Mouse (Mus musculus): Measurements from ENCODE around the gene Abraxas1. TPM values are rescaled to one million over a fixed set of nuclear protein-coding genes. Genes with fewer than 3 reads are reported as not detected.

The Abraxas1 gene
- polyA plus RNA-seq, 1 experiment from 2014 or later: 25.1 TPM

- ATAC-seq (ENCODE audit: low FRiP score) (0 out of 2 replicates have a peak, but pooled peaks have one; percentile 24), DNase-seq (ENCODE audit: low spot score) (peak; percentile 34)
- Histone ChIP-seq H3K9ac (ENCODE audit: low read depth, low read length) (peak overlapping the region; percentile 95), H3K4me1 (replicated peaks; ENCODE audit: control insufficient read depth, insufficient read depth, low read length) (0 out of 2 replicates have a peak, but pooled peaks cover 2% of the 10 kb centered on the region), H3K27ac (ENCODE audit: low read depth, low read length) (no peak overlapping the region), H3K36me3 (ENCODE audit: control insufficient read depth, insufficient read depth, low read length) (peaks cover under 1% of the 10 kb centered on the region; the same call in 1 of the 2 replicates), H3K27me3 (ENCODE audit: control insufficient read depth, insufficient read depth, low read length) (no peaks in the 10 kb centered on the region), H3K9me3 (ENCODE audit: control insufficient read depth, low read length) (no peaks in the 10 kb centered on the region), H3K4me2 (replicated peaks; ENCODE audit: low read depth, low read length) (peak overlapping the region; percentile 85), H3K4me3 (ENCODE audit: low read depth, low read length) (peak overlapping the region; percentile 85)
- 31% methylated on average over 16 of the region's 16 CpGs for WGBS
Observed at GRCm38 (mm10) chr5:100819568-100820480, 941 bp downstream of the Abraxas1 start.

- 0 out of 2 replicates have a peak, but pooled peaks cover 2% of the 10 kb centered on the region for H3K4me1 ChIP-seq (replicated peaks; ENCODE audit: control insufficient read depth, insufficient read depth, low read length)
- no peak overlapping the region for H3K4me2 ChIP-seq (replicated peaks; ENCODE audit: low read depth, low read length)
- ATAC-seq (ENCODE audit: low FRiP score) (no peak), DNase-seq (ENCODE audit: low spot score) (no peak)
- WGBS: 85% methylated on average over 4 of the region's 4 CpGs
- H3K27me3 ChIP-seq (ENCODE audit: control insufficient read depth, insufficient read depth, low read length): no peaks in the 10 kb centered on the region
- no peaks in the 10 kb centered on the region for H3K9me3 ChIP-seq (ENCODE audit: control insufficient read depth, low read length)
- no peak overlapping the region for H3K27ac ChIP-seq (ENCODE audit: low read depth, low read length)
- H3K4me3 ChIP-seq (ENCODE audit: low read depth, low read length): no peak overlapping the region
- peaks cover 4% of the 10 kb centered on the region; the same call in 1 of the 2 replicates for H3K36me3 ChIP-seq (ENCODE audit: control insufficient read depth, insufficient read depth, low read length)
- no peak overlapping the region for H3K9ac ChIP-seq (ENCODE audit: low read depth, low read length)
Observed at GRCm38 (mm10) chr5:100818341-100818740, 2.4 kb downstream of the Abraxas1 start.

DNA sequence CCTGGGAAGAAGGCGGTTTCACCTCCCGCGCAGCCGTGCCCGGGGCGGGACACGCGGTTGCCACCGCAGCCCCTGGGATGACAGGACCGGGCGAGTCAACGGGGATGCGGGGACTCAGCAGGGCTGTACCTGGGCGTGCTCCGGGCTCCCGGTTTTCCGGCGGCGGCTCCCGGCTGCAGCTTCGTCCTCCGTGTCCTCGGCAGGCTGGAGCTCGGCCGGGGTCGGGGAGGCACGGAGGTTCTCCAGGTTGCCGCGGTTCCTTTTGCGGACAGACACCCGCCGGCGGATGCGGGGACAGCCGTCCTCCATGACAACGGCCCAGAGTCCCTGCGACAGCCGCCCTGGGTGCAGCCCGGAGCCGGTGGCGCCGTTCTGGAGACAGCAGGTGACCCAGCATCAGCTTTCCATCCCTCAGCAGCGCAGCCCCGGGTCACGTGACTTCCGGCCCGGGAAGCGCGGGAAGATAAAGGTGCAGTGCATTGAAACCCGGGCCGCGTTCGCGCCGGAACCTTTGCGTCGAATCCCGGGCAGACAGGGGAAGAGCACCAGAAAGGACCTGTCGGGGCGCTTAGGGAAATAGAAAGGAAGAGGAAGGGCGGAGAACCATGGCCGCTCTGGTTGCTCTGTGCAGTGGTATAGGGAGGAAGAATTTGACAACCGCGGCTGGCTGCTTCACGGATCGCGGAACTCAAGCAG lies 22.5 kb downstream of the Abraxas1 start, which contains the start of the genes Helq and Mrps18c:
Gene Helq (minus strand): TSS at position 434 of the 696 bp plus-strand sequence.
Gene Mrps18c (plus strand): TSS at position 463 of the 696 bp plus-strand sequence.
- DNase-seq (ENCODE audit: low spot score): peak; percentile 94
- Histone ChIP-seq H3K36me3 (ENCODE audit: control insufficient read depth, insufficient read depth, low read length) (peaks cover 2% of the 10 kb centered on the region; the same call in 1 of the 2 replicates), H3K27me3 (ENCODE audit: control insufficient read depth, insufficient read depth, low read length) (no peaks in the 10 kb centered on the region), H3K27ac (ENCODE audit: low read depth, low read length) (no peak within 1 kb of the TSS), H3K9me3 (ENCODE audit: control insufficient read depth, low read length) (no peaks in the 10 kb centered on the region), H3K4me1 (replicated peaks; ENCODE audit: control insufficient read depth, insufficient read depth, low read length) (peaks cover 2% of the 10 kb centered on the region; the same call in 1 of the 2 replicates), H3K4me2 (replicated peaks; ENCODE audit: low read depth, low read length) (peak within 1 kb of the TSS; percentile 90), H3K9ac (ENCODE audit: low read depth, low read length) (peak within 1 kb of the TSS; percentile 83), H3K4me3 (ENCODE audit: low read depth, low read length) (peak within 1 kb of the TSS; percentile 71)
- peak; percentile 97 for ATAC-seq (ENCODE audit: low FRiP score)
- under 1% methylated on average over 67 of the region's 67 CpGs for WGBS

DNA sequence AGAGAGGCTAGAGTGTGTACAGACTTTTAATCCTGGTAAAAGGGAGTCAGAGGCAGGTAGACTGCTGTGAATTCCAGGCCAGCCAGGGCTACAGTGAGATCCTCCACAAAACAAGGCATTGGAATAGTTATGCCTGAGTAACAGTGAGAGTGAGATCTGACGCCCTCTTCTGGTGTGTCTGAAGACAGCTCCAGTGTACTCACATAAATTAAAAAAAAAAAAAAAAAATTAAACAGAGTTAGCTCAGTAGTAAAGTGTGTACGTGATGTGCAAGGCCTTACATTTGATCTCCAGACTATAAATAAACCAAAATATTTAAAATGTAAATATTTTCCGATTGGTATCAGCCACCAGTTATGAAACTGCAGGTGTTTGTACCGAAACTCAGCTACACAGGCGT lies 26.7 kb downstream of the Abraxas1 start:
- DNase-seq (ENCODE audit: low spot score) (no peak), ATAC-seq (ENCODE audit: low FRiP score) (no peak)
- Histone ChIP-seq H3K27me3 (ENCODE audit: control insufficient read depth, insufficient read depth, low read length) (no peaks in the 10 kb centered on the region), H3K9me3 (ENCODE audit: control insufficient read depth, low read length) (no peaks in the 10 kb centered on the region), H3K4me3 (ENCODE audit: low read depth, low read length) (no peak overlapping the region), H3K9ac (ENCODE audit: low read depth, low read length) (no peak overlapping the region), H3K4me1 (replicated peaks; ENCODE audit: control insufficient read depth, insufficient read depth, low read length) (peaks cover 2% of the 10 kb centered on the region; the same call in 1 of the 2 replicates), H3K36me3 (ENCODE audit: control insufficient read depth, insufficient read depth, low read length) (peaks cover 2% of the 10 kb centered on the region; the same call in 1 of the 2 replicates), H3K27ac (ENCODE audit: low read depth, low read length) (no peak overlapping the region), H3K4me2 (replicated peaks; ENCODE audit: low read depth, low read length) (no peak overlapping the region)
- 84% methylated on average over 5 of the region's 5 CpGs for WGBS

DNA sequence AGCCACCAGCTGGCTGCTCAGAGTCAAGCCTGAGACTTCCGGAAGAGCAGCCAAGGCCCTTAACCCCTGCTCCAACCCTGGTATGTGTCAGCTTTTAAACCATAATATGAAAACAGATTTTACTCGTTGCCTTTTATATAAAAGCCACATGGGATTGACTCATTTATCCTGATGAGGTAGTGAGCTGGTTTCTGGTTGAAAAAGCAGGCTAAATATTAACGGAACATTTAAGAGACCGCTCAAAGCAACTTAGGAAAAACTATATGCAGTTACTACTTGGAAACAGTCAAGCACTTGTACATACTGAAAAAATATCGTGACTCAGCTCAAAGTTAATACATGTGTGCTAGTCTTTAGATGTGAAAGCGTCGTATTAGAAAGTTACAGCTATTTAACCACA lies 28.5 kb downstream of the Abraxas1 start:
- Histone ChIP-seq H3K9ac (ENCODE audit: low read depth, low read length) (no peak overlapping the region), H3K4me2 (replicated peaks; ENCODE audit: low read depth, low read length) (no peak overlapping the region), H3K4me1 (replicated peaks; ENCODE audit: control insufficient read depth, insufficient read depth, low read length) (no peaks in the 10 kb centered on the region), H3K9me3 (ENCODE audit: control insufficient read depth, low read length) (no peaks in the 10 kb centered on the region), H3K27me3 (ENCODE audit: control insufficient read depth, insufficient read depth, low read length) (no peaks in the 10 kb centered on the region), H3K27ac (ENCODE audit: low read depth, low read length) (no peak overlapping the region), H3K36me3 (ENCODE audit: control insufficient read depth, insufficient read depth, low read length) (peaks cover 2% of the 10 kb centered on the region; the same call in 1 of the 2 replicates), H3K4me3 (ENCODE audit: low read depth, low read length) (no peak overlapping the region)
- DNase-seq (ENCODE audit: low spot score): no peak
- no peak for ATAC-seq (ENCODE audit: low FRiP score)
- 93% methylated on average over 7 of the region's 7 CpGs for WGBS

- Histone ChIP-seq H3K4me3 (ENCODE audit: low read depth, low read length) (no peak overlapping the region), H3K9me3 (ENCODE audit: control insufficient read depth, low read length) (no peaks in the 10 kb centered on the region), H3K4me2 (replicated peaks; ENCODE audit: low read depth, low read length) (no peak overlapping the region), H3K4me1 (replicated peaks; ENCODE audit: control insufficient read depth, insufficient read depth, low read length) (no peaks in the 10 kb centered on the region), H3K9ac (ENCODE audit: low read depth, low read length) (no peak overlapping the region), H3K27me3 (ENCODE audit: control insufficient read depth, insufficient read depth, low read length) (no peaks in the 10 kb centered on the region), H3K36me3 (ENCODE audit: control insufficient read depth, insufficient read depth, low read length) (0 out of 2 replicates have a peak, but pooled peaks cover 2% of the 10 kb centered on the region), H3K27ac (ENCODE audit: low read depth, low read length) (no peak overlapping the region)
- ATAC-seq (ENCODE audit: low FRiP score) (no peak), DNase-seq (ENCODE audit: low spot score) (no peak)
- WGBS: 93% methylated on average over 9 of the region's 9 CpGs
Observed at GRCm38 (mm10) chr5:100787527-100787926, 33.2 kb downstream of the Abraxas1 start.

DNA sequence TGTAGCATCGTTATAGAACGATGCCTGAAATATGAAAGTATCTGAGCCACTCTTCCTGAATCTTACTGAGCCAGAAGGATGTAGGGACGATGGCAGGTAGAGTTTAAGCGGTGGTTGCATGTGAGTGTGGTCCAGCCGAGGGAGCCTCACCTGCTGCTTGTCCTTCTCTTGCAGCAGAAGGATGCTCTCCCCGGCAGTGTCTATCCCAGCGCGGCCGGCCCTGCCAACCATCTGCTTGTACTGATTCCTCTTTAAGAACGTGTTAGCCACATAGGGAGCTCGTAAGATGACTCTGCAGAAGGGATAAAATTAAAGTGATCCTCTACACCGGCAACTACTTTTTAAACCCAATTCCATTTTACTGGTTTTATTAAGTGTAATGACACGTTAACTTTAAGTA lies 41.8 kb downstream of the Abraxas1 start:
- H3K9me3 ChIP-seq (ENCODE audit: control insufficient read depth, low read length): no peaks in the 10 kb centered on the region
- WGBS: 91% methylated on average over 13 of the region's 13 CpGs
- H3K4me1 ChIP-seq (replicated peaks; ENCODE audit: control insufficient read depth, insufficient read depth, low read length): no peaks in the 10 kb centered on the region
- no peak for ATAC-seq (ENCODE audit: low FRiP score)
- H3K4me2 ChIP-seq (replicated peaks; ENCODE audit: low read depth, low read length): no peak overlapping the region
- H3K27ac ChIP-seq (ENCODE audit: low read depth, low read length): no peak overlapping the region
- H3K27me3 ChIP-seq (ENCODE audit: control insufficient read depth, insufficient read depth, low read length): no peaks in the 10 kb centered on the region
- H3K36me3 ChIP-seq (ENCODE audit: control insufficient read depth, insufficient read depth, low read length): no peaks in the 10 kb centered on the region
- H3K4me3 ChIP-seq (ENCODE audit: low read depth, low read length): no peak overlapping the region
- H3K9ac ChIP-seq (ENCODE audit: low read depth, low read length): no peak overlapping the region
- DNase-seq (ENCODE audit: low spot score): no peak

DNA sequence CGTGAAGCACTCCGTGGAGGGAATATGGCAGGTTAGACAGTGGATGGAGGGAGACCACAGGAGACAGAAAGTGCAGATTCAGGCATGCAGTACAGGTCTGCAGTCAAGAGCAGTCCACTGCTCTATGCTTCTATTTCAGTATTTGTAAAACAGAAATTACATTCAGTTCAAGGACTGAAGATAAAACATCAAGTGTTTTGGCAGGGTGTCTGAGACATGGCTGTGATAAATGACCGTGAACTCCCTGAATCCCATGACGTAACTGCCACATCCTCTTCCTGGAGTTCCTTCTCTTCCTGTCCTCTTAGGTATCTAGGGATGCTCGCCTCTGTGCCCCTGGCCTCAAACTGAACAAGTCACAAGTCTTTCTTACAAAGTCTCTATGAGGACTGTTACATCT lies 43.9 kb downstream of the Abraxas1 start:
- no peak for DNase-seq (ENCODE audit: low spot score)
- no peaks in the 10 kb centered on the region for H3K4me1 ChIP-seq (replicated peaks; ENCODE audit: control insufficient read depth, insufficient read depth, low read length)

More for the DNA sequence above, 43.9 kb downstream of the Abraxas1 start:
- Histone ChIP-seq H3K9ac (ENCODE audit: low read depth, low read length) (no peak overlapping the region), H3K9me3 (ENCODE audit: control insufficient read depth, low read length) (no peaks in the 10 kb centered on the region), H3K36me3 (ENCODE audit: control insufficient read depth, insufficient read depth, low read length) (no peaks in the 10 kb centered on the region), H3K4me3 (ENCODE audit: low read depth, low read length) (no peak overlapping the region), H3K4me2 (replicated peaks; ENCODE audit: low read depth, low read length) (no peak overlapping the region), H3K27ac (ENCODE audit: low read depth, low read length) (no peak overlapping the region), H3K27me3 (ENCODE audit: control insufficient read depth, insufficient read depth, low read length) (no peaks in the 10 kb centered on the region)
- WGBS: 89% methylated on average over 5 of the region's 5 CpGs
- ATAC-seq (ENCODE audit: low FRiP score): no peak
